Mouse (Mus musculus) fat pad, adult 2 months (tissue): ENCODE data around the gene Ncbp3.

Experiments
- DNase-seq: peaks from one replicate; pipeline ENCODE4 v3.0.0-alpha.2; 2011; ENCODE audit warnings: low read depth, low spot score; ENCODE audit errors: extremely low read depth

The Ncbp3 gene

DNA sequence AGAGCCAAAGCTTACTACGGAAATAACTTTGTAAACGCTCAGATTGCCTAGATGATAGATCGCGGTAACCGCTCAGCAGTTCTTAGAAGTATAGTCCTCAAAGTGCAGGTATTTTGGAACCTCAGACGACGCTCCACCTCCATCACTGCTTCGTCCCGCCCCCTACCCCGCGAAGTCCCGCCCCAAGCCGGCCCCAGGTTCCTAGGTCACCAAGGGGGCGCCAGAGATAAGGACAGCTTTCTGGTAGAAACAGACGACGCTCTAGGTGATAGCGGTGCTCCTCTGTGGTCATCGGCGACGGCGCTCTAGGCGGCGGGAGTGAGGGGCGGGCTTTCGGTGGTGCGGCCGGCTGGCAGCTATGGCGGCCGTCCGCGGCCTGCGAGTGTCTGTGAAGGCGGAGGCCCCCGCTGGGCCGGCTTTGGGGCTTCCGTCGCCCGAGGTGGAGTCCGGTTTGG, at the start of gene Ncbp3:
Gene Ncbp3, plus strand, starts transcription at position 242 of the 455 bp plus-strand sequence.
- peak; percentile 64 for DNase-seq

DNA sequence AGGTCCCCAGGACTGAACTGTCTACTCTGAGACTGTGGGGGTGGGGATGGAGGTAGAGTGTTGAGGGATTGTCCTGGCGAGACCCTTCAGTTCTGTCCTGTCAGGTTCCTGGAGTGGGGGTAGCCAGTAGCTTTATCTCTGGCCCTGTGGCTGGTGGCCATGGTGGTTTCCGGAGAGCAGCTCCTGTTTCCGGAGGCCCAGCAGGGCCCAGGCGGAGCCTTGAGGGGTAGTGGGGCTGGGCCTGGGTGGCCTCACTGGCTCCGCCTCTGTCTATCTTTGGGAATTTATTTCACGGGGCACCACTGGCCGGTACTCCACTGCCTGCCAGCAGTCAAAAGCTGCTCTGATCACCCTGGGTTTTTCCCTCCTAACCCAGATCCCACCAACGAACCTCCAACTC, 48.8 kb upstream of the Ncbp3 start, which contains the start of gene P2rx1:
Gene P2rx1, plus strand, starts transcription at position 333 of the 400 bp plus-strand sequence.
- no peak for DNase-seq

DNA sequence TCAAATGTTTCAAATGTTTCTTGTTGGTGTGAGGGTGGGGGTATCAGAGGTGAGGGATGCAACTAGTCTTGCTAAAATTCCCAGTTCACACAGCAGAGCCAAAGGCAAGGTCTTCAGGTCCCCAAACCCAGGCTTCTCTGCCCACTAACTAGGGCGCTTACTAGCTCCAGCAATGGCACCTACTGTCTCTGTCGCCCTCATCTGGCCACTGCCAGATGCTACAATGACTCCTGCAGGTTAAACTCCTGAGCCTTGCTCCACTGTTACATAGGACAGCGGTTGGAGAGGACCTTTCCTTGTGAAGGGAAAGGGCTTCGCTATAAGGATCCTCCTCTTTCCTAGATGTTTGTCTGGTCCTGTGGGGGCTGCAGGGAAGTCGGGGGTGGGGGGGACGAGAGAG, 46.6 kb upstream of the Ncbp3 start:
- DNase-seq = no peak

DNA sequence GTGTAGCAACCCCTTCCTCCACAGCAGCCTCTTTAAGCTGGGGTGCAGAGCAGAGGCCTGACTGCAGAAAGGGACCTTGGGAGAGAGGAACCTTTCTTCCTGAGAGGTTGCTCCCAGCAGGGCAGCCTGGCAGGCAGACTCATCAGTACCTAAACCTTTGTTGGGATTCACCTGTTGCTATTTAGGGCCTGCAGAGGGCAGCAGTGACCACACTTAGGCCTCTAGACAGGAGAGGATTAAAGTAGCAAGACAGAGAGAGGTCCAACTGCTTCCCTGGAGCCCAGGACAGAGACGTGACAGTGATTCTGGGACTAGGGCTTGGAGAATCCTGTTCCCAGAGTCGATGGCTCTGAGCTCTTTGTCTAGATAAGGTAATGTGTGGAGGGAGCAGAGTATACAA, 41.2 kb upstream of the Ncbp3 start:
- no peak for DNase-seq

DNA sequence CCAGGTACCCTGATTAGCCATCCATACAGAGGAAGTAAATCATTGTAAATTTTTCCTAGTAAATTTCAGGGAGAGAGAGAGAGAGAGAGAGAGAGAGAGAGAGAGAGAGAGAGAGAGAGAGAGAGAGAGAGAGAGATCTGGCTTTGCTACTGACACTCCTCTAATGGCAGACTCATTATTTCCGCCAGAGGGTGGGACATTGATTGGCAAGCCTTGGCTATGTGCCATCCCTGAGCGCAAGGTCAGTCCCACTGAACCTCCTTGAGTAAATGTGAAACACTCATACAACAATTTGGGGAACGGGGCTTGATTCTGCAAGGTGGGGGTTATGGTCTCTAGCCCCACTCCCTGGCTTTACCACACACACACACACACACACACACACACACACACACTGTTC, 40.5 kb upstream of the Ncbp3 start:
- no peak for DNase-seq

DNA sequence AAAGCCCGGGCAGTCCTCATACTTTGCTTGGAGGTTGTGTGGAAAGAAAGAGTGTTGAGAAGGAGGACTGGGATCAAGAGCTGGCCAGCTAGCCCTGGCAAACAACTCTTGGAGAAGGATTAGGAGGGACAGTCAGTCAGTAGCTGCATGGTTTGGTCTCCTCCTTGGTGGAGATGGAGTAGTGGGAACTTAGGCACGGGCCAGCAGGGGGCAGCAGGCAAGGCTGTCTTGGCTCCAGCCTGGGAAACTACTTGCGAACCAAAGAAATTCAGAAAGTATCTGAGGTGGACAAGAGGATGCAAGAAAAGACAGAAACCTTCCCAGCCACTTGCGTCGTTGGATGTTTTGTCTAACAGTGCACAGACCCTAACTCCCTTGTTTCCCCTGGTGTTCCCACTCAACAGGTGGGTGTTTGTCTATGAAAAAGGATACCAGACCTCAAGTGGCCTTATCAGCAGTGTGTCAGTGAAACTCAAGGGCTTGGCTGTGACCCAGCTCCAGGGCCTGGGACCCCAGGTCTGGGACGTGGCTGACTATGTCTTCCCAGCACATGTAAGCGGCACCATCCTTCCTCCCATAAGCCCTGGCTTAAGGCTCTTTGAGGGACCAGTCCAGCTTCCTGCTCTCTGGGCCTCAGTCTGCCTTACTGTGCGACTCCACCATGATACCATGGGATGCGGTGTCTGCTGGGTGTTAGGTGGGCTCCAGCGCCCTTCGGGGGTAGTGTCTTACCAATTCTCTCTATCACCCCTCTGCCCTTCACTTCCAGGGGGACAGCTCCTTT, 39.7 kb upstream of the Ncbp3 start:
- DNase-seq = no peak

DNA sequence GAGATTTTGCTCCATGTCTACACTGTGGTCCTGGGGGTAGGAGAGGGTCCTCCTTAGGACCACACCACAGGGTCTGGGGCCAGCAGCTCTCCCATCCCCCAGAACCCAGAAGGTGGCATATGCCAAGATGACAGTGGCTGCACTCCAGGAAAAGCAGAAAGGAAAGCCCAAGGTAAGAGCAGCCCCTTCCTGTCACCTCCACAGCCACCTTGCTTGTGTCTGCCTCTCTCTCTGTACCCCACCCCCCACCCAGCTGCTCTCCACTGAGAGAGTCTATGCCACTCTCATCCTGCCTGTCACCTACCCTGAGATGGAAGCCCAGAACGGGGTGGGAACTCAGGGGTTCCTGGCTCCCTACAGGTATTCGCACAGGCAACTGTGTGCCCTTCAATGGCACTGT, 38.8 kb upstream of the Ncbp3 start:
- no peak for DNase-seq

DNA sequence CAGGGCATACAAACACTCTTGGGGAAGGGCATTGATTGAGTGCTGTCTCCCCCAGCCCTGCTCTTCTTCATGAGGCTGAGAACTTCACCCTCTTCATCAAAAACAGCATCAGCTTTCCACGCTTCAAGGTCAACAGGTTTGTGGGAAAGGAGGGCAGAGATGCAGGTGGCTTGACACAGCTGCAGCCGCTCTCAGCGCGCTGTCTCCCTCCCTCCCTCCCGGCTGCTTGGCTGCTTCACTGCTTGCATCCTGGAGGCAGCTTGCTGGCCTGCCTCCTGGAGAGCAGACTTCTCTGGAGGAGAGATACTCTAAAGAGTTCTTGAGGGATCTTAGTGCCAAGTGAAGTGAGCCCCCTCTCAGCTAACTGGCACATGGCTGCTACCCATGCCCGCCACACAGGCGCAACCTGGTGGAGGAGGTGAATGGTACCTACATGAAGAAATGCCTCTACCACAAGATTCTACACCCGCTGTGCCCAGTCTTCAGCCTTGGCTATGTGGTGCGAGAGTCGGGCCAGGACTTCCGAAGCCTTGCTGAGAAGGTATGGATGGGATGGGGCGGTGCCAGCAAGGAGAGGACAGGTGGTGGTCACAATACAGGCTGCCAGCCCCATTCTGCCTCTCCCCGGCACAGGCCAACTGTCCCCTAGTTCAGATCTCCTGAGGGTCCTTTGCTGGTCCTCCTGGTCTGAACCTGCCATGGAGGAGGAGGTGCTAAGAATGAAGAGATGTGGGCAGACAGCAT, 37.9 kb upstream of the Ncbp3 start:
- no peak for DNase-seq

DNA sequence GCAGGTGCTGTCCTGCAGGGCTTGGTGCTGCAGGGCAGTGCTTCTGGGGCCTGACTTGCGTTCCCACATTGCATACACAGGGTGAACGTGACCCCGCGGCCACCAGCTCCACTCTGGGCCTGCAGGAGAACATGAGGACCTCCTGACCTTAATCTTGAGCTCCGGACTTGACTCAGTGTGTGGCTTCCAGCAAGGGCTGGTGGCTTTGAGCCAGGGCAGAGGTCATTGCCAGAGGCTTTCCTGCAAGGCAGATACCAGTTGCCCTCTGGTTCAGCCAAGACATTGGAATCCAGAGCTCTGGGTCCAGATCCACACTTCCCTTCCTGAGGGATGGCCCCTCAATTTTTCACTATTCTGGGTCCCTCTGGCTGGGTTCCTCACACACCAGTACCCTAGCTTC, 33.6 kb upstream of the Ncbp3 start:
- no peak for DNase-seq

DNA sequence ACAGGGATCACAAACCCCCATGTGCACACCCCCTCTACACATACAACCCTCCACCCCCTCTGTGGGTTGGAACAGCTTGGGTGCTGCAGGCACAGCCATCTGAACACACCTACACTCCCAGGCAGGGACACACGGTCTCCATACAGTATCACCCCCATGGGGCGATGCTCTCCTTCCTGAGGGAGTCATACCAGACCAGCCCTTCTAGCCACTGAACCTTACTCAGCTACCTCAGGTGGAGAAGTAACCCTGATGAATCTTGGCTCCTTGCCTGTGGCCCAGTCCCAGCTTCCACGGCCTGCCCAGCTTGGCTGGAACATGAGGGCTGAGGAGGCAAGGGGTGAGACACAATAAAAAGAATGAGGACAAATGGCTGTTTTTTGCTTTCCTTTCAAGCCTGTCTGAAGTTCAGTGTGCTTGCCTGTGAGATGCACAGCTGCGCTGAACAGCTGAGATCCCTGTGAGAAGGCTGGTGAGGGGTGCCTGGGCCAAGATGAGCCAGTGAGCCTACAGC, 32.7 kb upstream of the Ncbp3 start:
- no peak for DNase-seq

DNA sequence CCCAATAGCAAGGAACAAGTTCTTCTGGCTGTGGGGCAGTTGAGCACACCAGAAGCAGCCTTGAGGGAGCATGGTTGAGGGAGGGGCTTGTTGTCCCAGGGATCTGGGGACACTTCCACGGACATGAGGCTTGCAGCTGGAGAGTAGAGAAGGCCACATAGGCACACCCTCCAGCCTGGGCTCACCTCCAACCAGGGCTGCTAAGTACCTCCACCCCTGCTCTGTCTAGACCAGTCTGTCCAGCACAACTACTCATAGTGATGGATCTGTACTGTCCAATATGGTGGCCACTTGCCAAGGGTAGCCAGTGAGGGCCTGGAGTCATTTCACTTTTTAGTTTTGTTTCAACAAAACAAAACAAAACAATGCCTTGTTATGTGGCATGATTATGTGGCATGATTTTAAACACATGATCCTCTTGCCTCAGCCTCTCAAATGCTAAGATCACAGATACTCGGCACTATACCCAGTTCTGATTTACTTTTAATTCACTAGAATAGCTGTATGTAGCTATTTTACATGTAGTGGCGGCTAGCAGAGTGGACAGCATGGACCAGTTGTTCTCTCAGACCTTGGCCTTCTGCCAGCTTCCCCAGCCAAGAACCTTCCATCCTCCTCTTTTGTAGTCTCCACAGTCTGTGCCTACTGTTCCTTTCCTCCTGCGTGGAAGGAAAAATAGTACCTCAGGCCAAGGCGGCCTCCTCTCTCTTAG, 32.0 kb upstream of the Ncbp3 start:
- no peak for DNase-seq

DNA sequence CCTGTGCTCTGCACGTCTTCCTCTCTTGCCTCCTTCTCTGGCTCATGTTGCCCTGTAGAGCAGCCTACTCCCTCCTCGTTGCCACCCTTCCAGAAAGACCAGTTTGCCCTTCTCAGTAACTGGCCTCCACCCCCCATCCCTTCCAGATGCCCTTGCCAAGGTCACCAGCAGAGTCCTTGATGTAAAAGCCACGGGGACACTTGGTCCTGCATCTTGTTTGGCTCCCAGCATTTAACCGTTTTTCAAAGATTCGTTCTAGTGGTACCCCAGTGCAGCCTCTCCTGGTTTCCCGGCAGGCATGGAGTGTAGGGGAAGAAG, 31.5 kb upstream of the Ncbp3 start:
- no peak for DNase-seq

DNA sequence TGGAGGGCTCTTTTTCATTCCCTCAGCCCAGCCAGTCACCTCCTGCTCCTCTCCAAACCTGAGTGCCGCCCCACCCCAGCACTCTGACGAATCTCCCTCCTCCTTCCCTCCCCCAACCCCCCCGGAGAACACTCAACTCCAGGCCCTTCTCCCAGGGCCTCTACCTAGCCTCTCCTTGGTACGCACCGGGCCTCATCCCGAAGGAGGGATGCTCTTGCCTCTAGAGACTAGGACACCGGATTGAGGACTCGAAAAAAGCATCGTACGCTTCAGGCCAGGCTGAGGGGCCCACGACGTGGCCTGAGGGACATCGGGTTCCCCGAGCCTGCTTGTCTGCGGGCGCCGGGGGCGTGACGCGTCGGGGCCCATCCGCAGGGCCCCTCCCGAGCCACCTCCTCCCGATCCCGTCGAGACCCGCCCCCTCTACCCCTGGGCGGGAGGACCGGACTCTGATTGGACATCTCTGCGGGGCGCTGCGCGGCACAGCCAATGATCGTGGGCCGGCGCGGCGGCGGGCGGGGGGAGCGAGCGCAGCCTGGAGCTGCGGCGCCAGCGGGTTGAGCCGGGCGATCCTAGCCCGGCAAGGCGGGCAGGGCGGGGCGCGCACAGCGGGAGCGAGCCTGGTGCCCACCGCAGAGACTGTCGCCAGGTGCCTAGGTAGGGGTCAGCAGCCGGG, 29.0 kb upstream of the Ncbp3 start, which contains the start of gene Camkk1:
Gene Camkk1, plus strand, starts transcription at position 538 of the 676 bp plus-strand sequence.
- no peak for DNase-seq

DNA sequence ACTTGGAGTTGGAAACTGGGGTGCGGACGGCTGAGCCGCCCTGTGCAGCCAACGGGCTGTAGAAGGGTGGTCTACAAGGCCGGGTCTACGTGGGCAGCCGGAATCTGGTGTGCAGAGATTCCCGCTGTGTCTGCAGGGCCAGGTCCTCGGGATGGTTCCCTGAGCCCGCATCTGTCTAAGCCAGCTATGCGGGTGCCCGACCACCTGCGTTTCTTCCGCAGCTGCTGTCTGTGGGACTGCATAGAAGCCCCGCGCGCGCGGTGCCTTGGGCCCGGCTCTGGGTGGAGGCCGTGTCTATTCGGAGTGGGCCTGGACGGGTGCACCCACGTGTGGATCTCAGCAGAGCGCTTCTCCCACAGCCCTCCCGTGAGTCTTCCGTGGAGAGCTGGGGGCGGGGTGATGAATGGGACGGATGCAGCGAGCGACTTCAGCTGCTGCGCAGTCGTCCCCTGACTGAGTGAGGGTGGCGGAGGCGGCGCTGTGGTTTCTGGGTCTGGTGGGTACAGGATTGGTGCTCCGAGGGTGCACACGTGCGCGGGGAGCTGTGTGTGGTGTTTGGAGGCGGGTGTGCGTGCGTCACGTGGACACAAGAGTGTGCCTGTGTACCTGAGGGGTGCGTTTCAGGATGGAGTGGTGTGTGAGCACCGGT, 28.3 kb upstream of the Ncbp3 start:
- DNase-seq = no peak

DNA sequence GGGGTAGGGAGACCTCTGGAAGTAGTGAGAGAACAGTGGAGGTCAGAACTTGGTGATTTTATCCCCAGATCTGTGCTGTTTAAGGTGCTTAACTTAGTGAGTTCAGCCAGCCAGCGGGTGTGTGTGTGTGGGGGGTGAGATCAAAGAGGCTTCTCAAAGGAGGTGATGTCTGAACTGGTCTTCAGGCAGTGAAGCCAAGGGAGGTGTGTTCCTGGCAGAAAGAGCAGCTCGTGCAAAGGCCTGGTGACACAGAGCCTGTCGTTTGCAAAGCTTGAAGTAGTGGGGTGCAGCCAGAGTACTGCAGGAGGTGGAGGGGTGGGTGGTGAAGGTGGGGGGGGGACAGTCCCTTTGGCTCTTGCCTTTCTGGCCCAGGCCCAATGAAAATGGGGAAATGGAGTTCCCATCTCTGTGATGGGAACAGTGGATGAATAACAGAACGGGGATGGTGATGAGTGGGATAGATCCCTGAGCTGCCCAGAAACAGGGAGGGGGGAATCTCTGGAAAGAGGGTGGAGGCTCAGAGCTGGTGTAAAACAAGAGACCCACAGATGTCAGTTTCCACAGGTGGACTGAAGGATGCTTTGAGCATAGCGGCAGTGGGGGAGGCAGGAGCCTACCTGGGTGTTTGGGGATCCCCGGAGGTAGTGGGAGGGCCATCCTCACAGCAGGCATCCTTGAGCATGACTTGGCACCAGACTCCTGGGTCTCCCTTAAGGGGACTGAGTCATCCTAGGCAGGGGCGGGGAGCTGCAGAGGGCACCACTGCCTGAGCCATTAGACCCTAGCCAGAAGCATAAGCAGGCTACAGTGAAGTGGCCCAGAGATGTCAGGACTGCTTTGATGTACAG, 26.4 kb upstream of the Ncbp3 start:
- DNase-seq = no peak

DNA sequence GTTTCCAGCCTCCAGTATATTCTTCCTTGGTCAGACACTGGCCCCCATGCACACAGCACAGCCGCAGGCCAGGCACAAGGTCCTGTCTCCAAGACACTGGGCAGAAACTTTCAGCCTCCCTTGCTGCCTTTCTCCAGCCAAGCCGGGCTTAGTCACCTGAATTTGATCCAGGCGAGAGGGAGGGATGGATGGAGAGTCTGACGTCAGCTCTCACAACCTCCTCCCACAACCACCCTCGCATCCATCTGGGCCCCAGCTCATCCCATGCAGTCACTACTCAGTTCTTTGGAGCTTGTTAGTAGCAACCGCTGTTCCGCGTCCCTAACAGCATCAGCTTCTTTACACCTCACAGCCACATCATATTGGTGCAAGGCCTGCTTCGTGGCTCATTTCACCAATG, 24.5 kb upstream of the Ncbp3 start:
- DNase-seq = no peak

DNA sequence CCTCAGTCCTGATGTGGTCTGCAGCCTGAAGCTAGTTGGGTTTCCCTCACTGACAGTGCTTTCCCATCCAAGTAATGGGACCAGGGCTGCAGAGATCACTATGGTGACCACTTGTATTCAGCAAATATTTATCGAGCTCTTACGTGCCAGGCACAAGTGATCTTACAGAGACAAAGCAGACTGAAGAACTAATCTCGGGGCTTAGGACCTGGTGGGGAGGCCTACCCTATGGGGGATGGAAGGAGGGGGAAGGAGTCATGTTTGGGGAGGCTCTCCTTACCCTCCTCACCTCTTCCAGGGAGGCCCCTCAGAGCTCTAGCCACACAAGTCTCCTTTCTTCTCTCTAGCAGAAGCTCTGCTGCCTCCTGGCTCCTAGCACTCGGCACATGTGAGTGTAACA, 23.8 kb upstream of the Ncbp3 start:
- DNase-seq = no peak

DNA sequence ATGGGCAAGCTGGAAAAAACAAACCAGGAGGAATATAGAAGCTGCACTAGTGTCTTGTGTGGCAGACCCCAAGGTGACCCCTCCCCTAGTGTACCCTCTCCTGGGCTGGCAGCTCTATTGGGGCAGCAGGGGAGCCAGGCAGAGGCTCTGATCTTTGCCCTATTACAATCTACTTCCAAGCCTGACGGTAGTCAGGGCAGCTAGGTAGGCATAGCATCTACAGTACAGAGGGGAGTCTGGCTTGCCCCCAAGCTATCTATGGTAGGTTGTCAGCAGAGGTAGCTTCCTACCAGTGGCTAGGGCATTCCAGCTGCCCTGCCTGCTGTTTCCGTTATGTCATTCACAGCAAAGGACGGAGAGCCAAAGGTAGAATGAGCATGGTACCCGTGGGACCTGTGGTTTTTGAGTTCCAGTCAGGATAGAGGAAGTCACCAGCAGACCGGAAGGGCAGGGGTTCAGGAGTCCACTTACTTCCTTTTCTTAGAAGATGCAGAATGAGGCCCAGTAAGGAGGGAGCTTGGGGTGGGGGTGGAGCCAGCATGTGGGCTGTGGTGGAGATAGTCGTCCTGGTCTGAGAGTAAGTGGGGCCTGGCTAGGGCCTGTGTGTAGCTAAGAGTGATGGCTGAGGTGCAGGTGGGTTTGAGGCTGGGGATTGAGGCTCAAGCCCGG, 23.2 kb upstream of the Ncbp3 start:
- DNase-seq = no peak

DNA sequence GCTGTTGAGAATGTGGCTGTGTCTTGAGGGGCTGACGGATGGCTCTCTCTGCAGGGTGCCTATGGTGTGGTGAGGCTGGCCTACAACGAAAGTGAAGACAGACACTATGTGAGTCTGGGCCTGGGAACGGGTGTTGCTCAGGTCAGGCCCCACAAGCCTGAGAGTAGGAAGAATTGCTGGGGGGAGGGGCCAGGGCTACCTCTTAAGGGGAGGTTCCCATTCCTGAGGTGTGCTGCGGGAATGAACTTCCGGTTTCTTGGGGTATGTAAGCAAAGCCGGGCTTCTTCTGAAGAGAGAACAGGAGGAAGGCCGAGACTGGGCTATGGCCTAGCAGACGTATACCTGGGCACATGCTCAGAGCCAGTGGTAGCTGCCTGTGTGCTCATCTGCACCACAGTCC, 20.6 kb upstream of the Ncbp3 start:
- DNase-seq = no peak
